Mouse (Mus musculus) lung, postnatal 25 days (tissue): ENCODE measurements around the gene Fstl5.

Experiments used
- DNase-seq: peaks from one replicate; pipeline ENCODE4 v3.0.0; 2022; ENCODE audit warnings: low spot score

Fstl5 gene

DNA sequence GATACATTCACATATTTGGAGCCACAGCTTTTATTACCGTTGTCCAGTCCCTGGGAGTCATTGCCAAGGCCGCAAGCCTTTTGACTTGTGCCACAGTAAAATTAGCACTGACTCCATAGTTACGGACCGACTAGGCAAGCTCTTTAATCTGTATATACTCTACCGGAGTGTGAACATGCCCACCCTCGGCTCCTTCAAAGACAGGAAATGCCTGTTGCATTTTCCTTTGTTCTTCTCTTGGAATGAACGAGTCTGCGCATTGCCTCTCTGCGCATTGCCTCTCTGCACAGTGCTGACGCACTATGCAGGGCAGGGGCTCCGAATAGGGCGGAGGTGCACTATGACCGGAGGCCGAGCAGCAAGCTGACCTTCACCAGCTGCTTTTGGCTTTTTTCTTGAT is 434.7 kb downstream of the Fstl5 start:
- DNase-seq, result no peak

DNA sequence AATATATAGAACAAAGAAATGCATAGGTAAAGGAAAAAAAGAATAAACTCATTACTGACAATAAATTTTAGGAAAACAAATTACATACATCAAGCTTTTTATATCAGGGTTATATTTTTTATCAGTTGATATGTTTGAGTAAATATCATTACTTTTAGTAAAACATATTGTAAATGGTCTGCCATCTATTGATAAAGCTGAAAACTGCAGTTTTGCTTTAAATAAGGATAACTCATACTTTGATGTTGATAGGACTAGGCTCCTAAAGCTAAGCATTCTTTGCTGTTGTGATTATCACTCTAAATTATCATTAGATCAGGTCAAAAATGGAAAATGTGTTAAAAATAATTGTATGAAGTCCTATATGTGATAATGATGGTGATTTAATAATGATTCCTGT is 493.3 kb downstream of the Fstl5 start:
- no peak for DNase-seq

DNA sequence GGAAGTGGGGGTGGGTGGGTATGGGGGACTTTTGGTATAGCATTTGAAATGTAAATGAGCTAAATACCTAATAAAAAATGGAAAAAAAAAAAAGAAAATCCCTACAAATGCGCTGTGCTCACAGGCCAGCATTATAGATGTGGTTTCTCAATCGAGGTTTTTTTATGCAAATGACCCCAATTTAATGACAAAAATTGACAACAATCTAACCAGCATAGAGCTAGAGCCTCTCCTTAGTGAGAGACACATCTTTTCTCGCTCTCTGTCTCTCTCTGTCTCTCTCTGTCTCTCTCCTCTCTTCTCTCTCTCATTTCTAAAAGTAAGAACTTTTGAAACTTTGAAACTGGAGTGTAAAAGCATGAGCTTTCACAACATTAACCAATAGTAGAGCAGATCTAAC is 498.4 kb downstream of the Fstl5 start:
- DNase-seq, result no peak

DNA sequence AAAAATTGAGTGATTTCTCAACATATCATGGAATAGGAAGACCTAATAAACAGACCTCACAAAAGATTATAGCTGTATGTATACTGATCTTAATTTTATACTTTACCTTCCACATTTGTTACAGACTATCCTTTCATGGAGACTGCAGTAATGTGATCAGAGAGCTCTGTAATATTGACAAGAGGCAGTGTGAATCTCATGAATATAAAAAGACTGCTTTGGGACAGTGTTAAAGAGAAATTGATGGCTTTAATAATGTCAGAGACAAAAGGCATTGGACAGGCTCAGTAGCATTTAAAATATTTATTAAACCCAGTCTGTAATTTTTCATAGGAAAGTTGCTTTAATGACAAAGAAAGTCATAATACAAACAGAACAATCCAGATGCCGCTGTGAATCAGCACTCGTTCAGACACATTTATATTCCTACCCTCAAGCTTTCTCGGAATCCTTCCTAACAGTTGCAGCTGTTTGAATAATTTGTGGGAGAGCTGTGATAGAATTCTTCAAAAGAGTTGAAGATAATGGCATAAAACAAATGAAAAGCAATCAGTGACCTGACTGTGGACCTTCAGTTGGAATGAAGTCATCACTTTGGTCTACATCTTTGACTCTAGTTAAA is 499.0 kb downstream of the Fstl5 start:
- DNase-seq, result no peak

- DNase-seq, result no peak
Measured at GRCm38 (mm10) chr3:76593148-76593547, 519.1 kb downstream of the Fstl5 start.

DNA sequence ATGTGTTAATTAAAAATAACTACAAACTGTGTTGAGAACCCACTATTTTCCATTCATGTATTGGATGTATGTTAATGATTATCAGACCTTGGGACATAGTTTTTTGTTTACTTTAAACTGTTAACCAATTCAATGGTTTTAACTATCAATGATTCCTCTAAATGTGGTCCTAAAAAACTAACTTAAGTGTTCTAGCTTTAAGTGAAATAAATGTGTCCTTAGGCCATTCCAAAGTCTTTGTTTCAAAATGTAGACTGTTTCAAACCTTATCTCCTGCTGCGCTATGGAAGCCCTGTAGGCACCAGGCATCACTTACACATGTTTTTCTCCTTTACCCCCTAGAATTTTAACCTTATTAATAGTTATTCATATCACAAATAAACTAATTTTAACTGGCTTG is 546.0 kb downstream of the Fstl5 start:
- no peak for DNase-seq

- DNase-seq, result no peak
Measured at GRCm38 (mm10) chr3:76654243-76654642, 580.2 kb downstream of the Fstl5 start.

DNA sequence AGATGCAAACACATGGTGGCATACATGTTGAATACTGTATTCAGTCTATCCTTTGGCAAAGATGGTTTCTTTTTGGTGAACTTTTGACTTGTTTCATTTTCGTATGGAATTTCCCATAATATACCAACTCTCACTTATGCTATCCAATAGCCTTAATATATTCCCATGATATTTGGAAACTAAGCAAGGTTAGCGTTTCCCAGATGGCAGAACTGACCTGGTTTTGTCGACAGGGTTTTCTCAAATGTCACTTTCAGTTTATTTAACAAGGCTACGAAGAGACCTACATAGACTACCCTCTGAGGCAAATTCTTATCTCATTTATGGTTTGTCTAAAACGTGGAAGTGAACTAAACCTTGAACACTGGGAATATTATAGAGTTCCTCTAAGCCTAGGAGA is 596.8 kb downstream of the Fstl5 start:
- no peak for DNase-seq

- DNase-seq, result no peak
Measured at GRCm38 (mm10) chr3:76676006-76676405, 601.9 kb downstream of the Fstl5 start.

DNA sequence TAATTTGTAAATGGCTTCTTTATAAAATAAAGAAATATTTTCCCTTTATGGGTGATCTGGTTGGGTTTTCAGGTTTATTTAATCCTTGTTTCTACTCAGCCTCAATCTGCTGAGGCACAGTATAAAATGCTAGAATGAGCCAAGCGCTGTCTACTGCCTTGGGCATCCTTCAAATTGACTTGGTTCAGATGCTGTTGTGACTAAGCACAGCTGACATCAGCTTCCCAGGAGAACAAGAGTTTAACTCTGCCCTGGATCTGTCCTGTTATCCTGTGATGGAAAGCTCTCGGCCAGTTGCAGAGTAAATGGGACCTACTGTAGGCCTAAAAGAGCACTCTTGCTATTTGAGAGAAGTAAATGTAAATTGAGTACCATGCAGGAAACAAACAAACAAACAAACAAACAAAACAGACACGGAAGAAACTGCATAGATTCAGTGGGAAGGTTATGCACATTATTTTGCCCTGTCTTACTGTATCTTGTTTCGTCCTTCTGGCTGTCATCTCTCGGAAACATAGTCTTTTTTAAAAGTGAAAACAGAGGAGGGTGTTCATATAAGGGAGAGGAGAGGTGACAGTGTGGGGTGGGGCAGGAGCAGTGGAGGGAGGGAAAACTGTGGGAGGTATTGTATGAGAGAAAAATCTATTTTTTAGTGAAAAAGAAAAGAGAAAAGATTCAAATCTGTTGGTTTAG is 605.9 kb downstream of the Fstl5 start:
- DNase-seq, result no peak

GRCm38 (mm10) chr3:76680546-76680883 is 606.4 kb downstream of the Fstl5 start:
- DNase-seq, result no peak

- DNase-seq, result no peak
Measured at GRCm38 (mm10) chr3:76697134-76697629, 623.1 kb downstream of the Fstl5 start.

GRCm38 (mm10) chr3:76739221-76739620 is 665.2 kb downstream of the Fstl5 start:
- no peak for DNase-seq
